Mouse (Mus musculus): ENCODE data around the gene Sertad3. TPM values are rescaled to one million over a fixed set of nuclear protein-coding genes. Genes with fewer than 3 reads are reported as not detected.

Gene Sertad3
- polyA plus RNA-seq, 1 experiment from 2014 or later: 31.3 TPM

- peak overlapping the region; percentile 61 for H3K4me2 ChIP-seq (ENCODE audit: low read depth, low read length)
- peaks cover 15% of the 10 kb centered on the region for H3K36me3 ChIP-seq (ENCODE audit: control insufficient read depth, insufficient read depth, low read length)
- H3K4me3 ChIP-seq (ENCODE audit: low read depth, low read length): peak overlapping the region; percentile 72
- H3K27ac ChIP-seq (replicated peaks; ENCODE audit: low read depth, low read length): peak overlapping the region; percentile 95
- H3K9ac ChIP-seq (ENCODE audit: low read depth, low read length): peak overlapping the region; percentile 80
- DNase-seq (ENCODE audit: low spot score) (peak; percentile 100), ATAC-seq (ENCODE audit: low read depth) (peak; percentile 92)
- H3K27me3 ChIP-seq (replicated peaks; ENCODE audit: control insufficient read depth, insufficient read depth, low read length): no peaks in the 10 kb centered on the region
- WGBS: 2% methylated on average over 20 of the region's 23 CpGs
- H3K9me3 ChIP-seq (ENCODE audit: control insufficient read depth, low read length): no peaks in the 10 kb centered on the region
- H3K4me1 ChIP-seq (ENCODE audit: control insufficient read depth, insufficient read depth, low read length): 0 out of 2 replicates have a peak, but pooled peaks cover 5% of the 10 kb centered on the region
These were observed 954 bp downstream of the Sertad3 start for GRCm38 (mm10) chr7:27474490-27474954.

- Histone ChIP-seq H3K4me2 (ENCODE audit: low read depth, low read length) (peak overlapping the region; percentile 61), H3K4me1 (ENCODE audit: control insufficient read depth, insufficient read depth, low read length) (peaks cover 5% of the 10 kb centered on the region; the same call in 1 of the 2 replicates), H3K9ac (ENCODE audit: low read depth, low read length) (peak overlapping the region; percentile 80; the same call in 1 of the 2 replicates), H3K9me3 (ENCODE audit: control insufficient read depth, low read length) (no peaks in the 10 kb centered on the region), H3K36me3 (ENCODE audit: control insufficient read depth, insufficient read depth, low read length) (peaks cover 15% of the 10 kb centered on the region), H3K27ac (replicated peaks; ENCODE audit: low read depth, low read length) (no peak overlapping the region), H3K4me3 (ENCODE audit: low read depth, low read length) (peak overlapping the region; percentile 72; the same call in 1 of the 2 replicates), H3K27me3 (replicated peaks; ENCODE audit: control insufficient read depth, insufficient read depth, low read length) (no peaks in the 10 kb centered on the region)
- DNase-seq (ENCODE audit: low spot score): no peak
- ATAC-seq (ENCODE audit: low read depth): no peak
- 92% methylated on average over 2 of the region's 2 CpGs for WGBS
These were observed 2.0 kb downstream of the Sertad3 start for GRCm38 (mm10) chr7:27475596-27475995.

DNA sequence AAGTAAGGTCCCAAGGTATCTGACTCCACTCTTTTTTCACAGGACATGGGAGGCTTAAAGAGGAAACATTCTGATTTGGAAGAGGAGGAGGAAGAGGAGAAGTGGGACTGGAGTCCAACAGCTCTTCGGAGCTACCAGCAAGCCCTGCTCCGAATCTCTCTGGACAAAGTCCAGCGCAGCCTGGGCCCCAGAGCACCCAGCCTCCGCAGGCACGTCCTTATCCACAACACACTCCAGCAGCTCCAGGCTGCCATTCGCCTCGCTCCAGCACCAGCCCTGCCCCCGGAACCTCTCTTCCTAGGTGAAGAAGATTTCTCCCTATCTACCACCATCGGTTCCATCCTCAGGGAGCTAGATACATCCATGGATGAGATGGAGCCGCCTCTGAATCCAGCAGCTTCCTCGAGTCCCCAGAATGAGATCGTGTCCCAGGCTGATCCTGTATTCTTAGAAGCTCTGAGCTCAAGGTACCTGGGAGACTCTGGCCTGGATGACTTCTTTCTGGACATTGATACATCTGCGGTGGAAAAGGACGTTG lies 2.6 kb downstream of the Sertad3 start:
- Histone ChIP-seq H3K9ac (ENCODE audit: low read depth, low read length) (no peak overlapping the region), H3K27ac (replicated peaks; ENCODE audit: low read depth, low read length) (no peak overlapping the region), H3K36me3 (ENCODE audit: control insufficient read depth, insufficient read depth, low read length) (peaks cover 15% of the 10 kb centered on the region), H3K4me3 (ENCODE audit: low read depth, low read length) (no peak overlapping the region), H3K4me2 (ENCODE audit: low read depth, low read length) (no peak overlapping the region), H3K9me3 (ENCODE audit: control insufficient read depth, low read length) (no peaks in the 10 kb centered on the region), H3K4me1 (ENCODE audit: control insufficient read depth, insufficient read depth, low read length) (peaks cover 6% of the 10 kb centered on the region), H3K27me3 (replicated peaks; ENCODE audit: control insufficient read depth, insufficient read depth, low read length) (no peaks in the 10 kb centered on the region)
- DNase-seq (ENCODE audit: low spot score) (no peak), ATAC-seq (ENCODE audit: low read depth) (no peak)
- 97% methylated on average over 14 of the region's 14 CpGs for WGBS

DNA sequence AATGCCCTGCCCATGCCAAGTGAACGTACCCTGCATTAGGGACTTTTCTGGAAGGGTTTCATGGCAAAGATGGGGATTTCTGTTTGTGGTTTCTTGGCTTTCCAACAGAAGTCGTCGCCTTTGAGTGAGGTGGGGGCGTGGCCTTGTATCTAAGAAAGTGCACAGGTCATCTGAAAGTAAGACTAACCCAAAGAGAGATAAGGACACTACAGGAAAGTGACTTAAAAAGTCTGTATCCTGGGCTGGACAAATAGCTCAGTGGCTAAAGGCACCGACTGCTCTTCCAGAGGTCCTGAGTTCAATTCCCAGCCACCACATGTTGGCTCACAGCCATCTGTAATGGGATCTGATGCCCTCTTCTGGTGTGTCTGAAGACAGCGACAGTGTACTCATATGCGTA lies 5.0 kb downstream of the Sertad3 start:
- ATAC-seq (ENCODE audit: low read depth): no peak
- Histone ChIP-seq H3K36me3 (ENCODE audit: control insufficient read depth, insufficient read depth, low read length) (peaks cover 15% of the 10 kb centered on the region), H3K4me2 (ENCODE audit: low read depth, low read length) (no peak overlapping the region), H3K4me1 (ENCODE audit: control insufficient read depth, insufficient read depth, low read length) (peaks cover 12% of the 10 kb centered on the region), H3K9ac (ENCODE audit: low read depth, low read length) (no peak overlapping the region), H3K27me3 (replicated peaks; ENCODE audit: control insufficient read depth, insufficient read depth, low read length) (no peaks in the 10 kb centered on the region), H3K9me3 (ENCODE audit: control insufficient read depth, low read length) (no peaks in the 10 kb centered on the region), H3K4me3 (ENCODE audit: low read depth, low read length) (no peak overlapping the region), H3K27ac (replicated peaks; ENCODE audit: low read depth, low read length) (no peak overlapping the region)
- DNase-seq (ENCODE audit: low spot score): no peak
- 90% methylated on average over 7 of the region's 7 CpGs for WGBS

GRCm38 (mm10) chr7:27479750-27480149 lies 6.2 kb downstream of the Sertad3 start:
- ATAC-seq (ENCODE audit: low read depth): no peak
- H3K4me3 ChIP-seq (ENCODE audit: low read depth, low read length): no peak overlapping the region
- 77% methylated on average over 1 of the region's 1 CpGs for WGBS
- H3K4me2 ChIP-seq (ENCODE audit: low read depth, low read length): no peak overlapping the region
- H3K9me3 ChIP-seq (ENCODE audit: control insufficient read depth, low read length): no peaks in the 10 kb centered on the region
- no peak overlapping the region for H3K9ac ChIP-seq (ENCODE audit: low read depth, low read length)
- peaks cover 15% of the 10 kb centered on the region for H3K36me3 ChIP-seq (ENCODE audit: control insufficient read depth, insufficient read depth, low read length)
- DNase-seq (ENCODE audit: low spot score): no peak
- H3K4me1 ChIP-seq (ENCODE audit: control insufficient read depth, insufficient read depth, low read length): peaks cover 12% of the 10 kb centered on the region
- no peak overlapping the region for H3K27ac ChIP-seq (replicated peaks; ENCODE audit: low read depth, low read length)
- no peaks in the 10 kb centered on the region for H3K27me3 ChIP-seq (replicated peaks; ENCODE audit: control insufficient read depth, insufficient read depth, low read length)

- Histone ChIP-seq H3K4me1 (ENCODE audit: control insufficient read depth, insufficient read depth, low read length) (peaks cover 7% of the 10 kb centered on the region), H3K27ac (replicated peaks; ENCODE audit: low read depth, low read length) (peak overlapping the region; percentile 84), H3K9ac (ENCODE audit: low read depth, low read length) (peak overlapping the region; percentile 56; the same call in 1 of the 2 replicates), H3K36me3 (ENCODE audit: control insufficient read depth, insufficient read depth, low read length) (peaks cover 15% of the 10 kb centered on the region), H3K9me3 (ENCODE audit: control insufficient read depth, low read length) (no peaks in the 10 kb centered on the region), H3K27me3 (replicated peaks; ENCODE audit: control insufficient read depth, insufficient read depth, low read length) (no peaks in the 10 kb centered on the region), H3K4me3 (ENCODE audit: low read depth, low read length) (no peak overlapping the region), H3K4me2 (ENCODE audit: low read depth, low read length) (peak overlapping the region; percentile 66; the same call in 1 of the 2 replicates)
- WGBS: 54% methylated on average over 3 of the region's 3 CpGs
- no peak for DNase-seq (ENCODE audit: low spot score)
- ATAC-seq (ENCODE audit: low read depth): no peak
These were observed 6.9 kb downstream of the Sertad3 start for GRCm38 (mm10) chr7:27480506-27480905.

GRCm38 (mm10) chr7:27480927-27481626 lies 7.5 kb downstream of the Sertad3 start:
- H3K4me2 ChIP-seq (ENCODE audit: low read depth, low read length): peak overlapping the region; percentile 66
- 5% methylated on average over 10 of the region's 11 CpGs for WGBS
- H3K4me1 ChIP-seq (ENCODE audit: control insufficient read depth, insufficient read depth, low read length): peaks cover 7% of the 10 kb centered on the region
- H3K36me3 ChIP-seq (ENCODE audit: control insufficient read depth, insufficient read depth, low read length): peaks cover 12% of the 10 kb centered on the region
- ATAC-seq (ENCODE audit: low read depth) (no peak; the same call in 1 of the 2 replicates), DNase-seq (ENCODE audit: low spot score) (no peak)
- peak overlapping the region; percentile 56 for H3K9ac ChIP-seq (ENCODE audit: low read depth, low read length)
- no peaks in the 10 kb centered on the region for H3K9me3 ChIP-seq (ENCODE audit: control insufficient read depth, low read length)
- H3K4me3 ChIP-seq (ENCODE audit: low read depth, low read length): peak overlapping the region; percentile 30
- H3K27ac ChIP-seq (replicated peaks; ENCODE audit: low read depth, low read length): peak overlapping the region; percentile 84
- H3K27me3 ChIP-seq (replicated peaks; ENCODE audit: control insufficient read depth, insufficient read depth, low read length): no peaks in the 10 kb centered on the region

DNA sequence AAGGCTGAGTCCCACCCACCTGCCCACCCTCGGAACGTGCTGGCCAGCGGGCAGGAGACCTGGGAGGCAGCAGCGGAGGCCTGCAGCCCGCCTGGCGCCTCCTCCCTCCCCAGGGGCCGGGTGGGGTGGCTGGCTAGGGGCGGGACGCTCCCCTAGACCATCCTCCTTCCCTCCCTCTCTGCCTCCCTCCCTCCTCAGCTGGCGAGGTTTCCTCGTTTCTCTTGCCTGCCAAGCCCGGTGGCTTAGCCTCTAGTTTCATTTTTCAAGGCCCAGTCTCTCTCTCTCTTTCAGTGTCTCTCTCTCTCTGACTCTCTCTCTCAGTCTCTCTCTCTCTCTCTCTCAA lies 8.0 kb downstream of the Sertad3 start:
- H3K9me3 ChIP-seq (ENCODE audit: control insufficient read depth, low read length): no peaks in the 10 kb centered on the region
- peak overlapping the region; percentile 30 for H3K4me3 ChIP-seq (ENCODE audit: low read depth, low read length)
- peaks cover 7% of the 10 kb centered on the region for H3K36me3 ChIP-seq (ENCODE audit: control insufficient read depth, insufficient read depth, low read length)
- ATAC-seq (ENCODE audit: low read depth) (peak; percentile 93), DNase-seq (ENCODE audit: low spot score) (peak; percentile 95)
- H3K4me1 ChIP-seq (ENCODE audit: control insufficient read depth, insufficient read depth, low read length): peaks cover 7% of the 10 kb centered on the region
- peak overlapping the region; percentile 56 for H3K9ac ChIP-seq (ENCODE audit: low read depth, low read length)
- peak overlapping the region; percentile 66 for H3K4me2 ChIP-seq (ENCODE audit: low read depth, low read length)
- 0% methylated on average over 4 of the region's 12 CpGs for WGBS
- H3K27ac ChIP-seq (replicated peaks; ENCODE audit: low read depth, low read length): peak overlapping the region; percentile 84
- no peaks in the 10 kb centered on the region for H3K27me3 ChIP-seq (replicated peaks; ENCODE audit: control insufficient read depth, insufficient read depth, low read length)

All from embryonic facial prominence, embryonic 14.5 days (tissue).